Mouse (Mus musculus): ENCODE data around the gene Zfp683.

Zfp683 gene

GRCm38 (mm10) chr4:134051912-134052311 is 1.7 kb upstream of the Zfp683 start:
- DNase-seq (ENCODE audit: low spot score in 2 of 2): no peak

DNA sequence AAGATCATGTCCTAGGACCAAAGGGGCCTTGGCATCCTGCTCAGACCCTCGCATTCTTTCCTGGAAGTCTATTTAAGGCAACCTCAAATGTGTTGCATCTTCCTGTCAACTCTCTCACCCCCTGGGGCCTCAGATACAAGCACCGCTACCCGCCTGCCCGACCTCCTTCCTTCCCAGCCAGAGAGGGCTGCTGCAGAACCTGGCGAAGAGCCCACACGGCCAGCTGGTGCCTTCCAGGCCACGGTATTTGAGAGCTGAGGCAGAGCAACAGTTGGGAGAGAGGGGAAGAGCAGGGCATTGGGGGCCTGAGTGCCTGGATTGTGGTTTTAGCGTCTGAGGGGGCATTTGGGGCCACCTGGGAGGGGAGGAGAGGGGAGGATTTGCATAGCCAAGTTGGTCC is 1.1 kb upstream of the Zfp683 start:
- no peak for DNase-seq (ENCODE audit: low spot score in 2 of 2)

GRCm38 (mm10) chr4:134058166-134058715 is 4.6 kb downstream of the Zfp683 start:
- no peak for DNase-seq (ENCODE audit: low spot score in 2 of 2)

GRCm38 (mm10) chr4:134058908-134059307 is 5.3 kb downstream of the Zfp683 start:
- DNase-seq (ENCODE audit: low spot score in 2 of 2): no peak

DNA sequence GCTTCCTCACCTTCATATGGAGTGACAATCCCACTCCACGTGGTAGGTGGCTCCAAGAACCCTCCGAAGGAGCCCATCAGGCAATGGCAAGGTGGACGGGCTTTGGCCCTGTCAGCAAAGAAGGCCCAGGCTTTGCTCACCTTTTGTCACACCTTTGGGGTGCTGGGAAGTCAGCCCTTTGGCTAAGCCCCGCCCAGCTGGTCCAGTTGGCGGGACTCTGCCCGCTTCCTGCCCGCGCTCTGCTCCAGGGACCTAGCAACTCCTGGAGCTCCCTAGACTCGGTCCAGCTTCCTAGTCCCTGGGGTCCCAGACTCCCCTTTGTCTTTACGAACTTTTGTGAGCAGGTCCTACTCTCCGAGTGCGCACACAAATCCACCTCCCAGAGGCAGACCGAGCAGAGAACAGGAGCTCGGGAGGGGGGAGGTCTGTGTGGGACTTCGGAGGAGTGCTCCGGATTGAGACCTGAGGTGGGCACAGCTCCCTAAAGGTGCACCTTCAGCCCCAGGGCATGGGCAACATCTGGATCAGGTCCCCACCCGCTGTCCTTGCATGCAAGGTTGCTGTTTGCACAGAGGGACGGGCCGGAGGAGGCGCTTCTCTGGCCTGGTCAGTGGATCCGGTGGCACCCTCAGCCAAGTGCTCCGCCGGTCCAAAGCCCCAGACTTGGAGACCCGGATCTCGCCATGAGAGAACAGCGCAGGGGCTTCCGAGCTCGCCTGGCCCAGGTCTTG is 6.7 kb downstream of the Zfp683 start, which contains the start of gene Crybg2:
Gene Crybg2 (plus strand): TSS at position 681 of the 731 bp plus-strand sequence.
- no peak for DNase-seq (ENCODE audit: low spot score in 2 of 2)

DNA sequence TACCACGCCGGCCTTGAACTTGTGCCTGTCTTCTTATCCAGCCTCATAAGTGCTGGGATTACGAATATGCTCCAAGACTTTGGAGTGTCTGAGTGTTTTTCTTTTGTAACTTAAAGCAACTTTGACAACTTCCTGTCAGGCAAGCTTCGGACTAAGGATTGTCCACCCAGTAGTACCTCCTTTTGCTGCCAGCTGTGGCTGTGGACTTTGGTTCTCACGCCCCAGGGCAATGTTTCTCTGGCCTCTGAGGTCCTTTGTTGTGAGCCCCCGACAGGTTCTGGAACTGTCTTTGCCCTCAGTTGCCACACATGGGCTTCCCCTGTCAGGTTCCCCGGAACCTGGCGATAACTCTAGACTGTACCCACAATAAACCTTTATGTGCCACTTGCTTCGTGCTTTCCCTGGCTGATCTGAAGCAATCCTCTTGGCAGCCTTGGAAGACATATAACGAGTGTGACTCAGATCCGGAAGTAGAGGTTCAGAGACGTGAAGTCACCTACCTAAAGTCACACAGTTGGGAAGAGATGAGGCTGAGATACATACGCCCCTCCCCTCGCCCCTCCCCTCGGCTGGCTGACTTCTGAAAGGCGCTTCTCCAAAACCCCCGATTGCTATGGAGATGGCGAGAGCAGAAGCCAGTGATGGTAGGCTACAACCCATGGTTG is 7.7 kb downstream of the Zfp683 start:
- DNase-seq (ENCODE audit: low spot score in 2 of 2): no peak

GRCm38 (mm10) chr4:134061944-134062446 is 8.4 kb downstream of the Zfp683 start:
- no peak for DNase-seq (ENCODE audit: low spot score in 2 of 2)

GRCm38 (mm10) chr4:134062561-134062960 is 8.9 kb downstream of the Zfp683 start:
- DNase-seq (ENCODE audit: low spot score in 2 of 2): no peak

DNA sequence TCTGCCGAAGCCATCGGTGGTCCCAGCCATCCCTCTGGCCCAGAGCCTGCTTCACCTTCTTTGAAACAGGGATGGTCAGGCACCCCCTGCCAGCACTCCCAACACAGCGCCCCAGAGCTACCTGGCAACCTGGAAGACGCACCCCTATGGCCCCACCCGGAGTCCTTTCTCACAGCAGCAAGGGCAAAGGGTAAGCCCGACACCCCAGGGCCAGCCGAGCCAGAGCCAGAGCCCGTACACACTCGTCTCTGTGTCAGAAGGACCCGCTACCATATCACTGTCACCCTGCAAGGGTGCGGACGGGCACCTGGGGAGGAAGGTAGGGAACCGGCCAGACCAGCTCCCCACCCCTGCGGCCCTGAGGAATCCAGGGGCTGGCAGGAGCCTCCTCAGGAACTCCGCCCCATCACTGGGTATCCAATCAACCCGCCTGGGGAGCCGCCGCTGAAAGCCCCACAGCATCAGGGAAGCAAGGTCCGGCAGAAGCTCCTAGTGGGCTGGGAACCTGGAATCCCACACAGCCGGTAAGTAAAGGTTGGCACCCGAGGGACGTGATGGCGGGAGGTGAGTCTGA is 11.9 kb downstream of the Zfp683 start:
- peak in 1 of 2 experiments; percentile 41 for DNase-seq (ENCODE audit: low spot score in 2 of 2)

DNA sequence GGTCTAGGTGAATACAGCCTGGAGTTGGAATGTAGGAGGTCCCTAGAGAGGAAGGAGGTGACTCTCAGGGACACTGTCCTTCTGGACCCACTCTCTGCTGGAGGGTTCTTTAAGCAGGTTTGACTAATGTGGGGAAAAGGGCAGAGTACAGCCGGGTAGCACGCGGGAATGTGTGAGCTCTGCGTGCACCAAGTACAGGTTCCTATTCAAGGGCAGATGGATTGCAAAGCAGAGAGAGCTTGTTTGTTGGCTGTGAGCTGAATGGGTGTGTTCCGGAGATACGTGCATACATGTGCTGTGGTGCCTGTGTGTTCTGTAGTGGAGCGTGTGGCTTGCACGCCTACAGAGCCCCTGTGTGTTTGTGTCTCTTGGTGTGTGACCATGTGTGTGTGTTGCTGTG is 13.7 kb downstream of the Zfp683 start:
- DNase-seq (ENCODE audit: low spot score in 2 of 2): no peak

GRCm38 (mm10) chr4:134067833-134068544 is 14.4 kb downstream of the Zfp683 start:
- DNase-seq (ENCODE audit: low spot score in 2 of 2): no peak

DNA sequence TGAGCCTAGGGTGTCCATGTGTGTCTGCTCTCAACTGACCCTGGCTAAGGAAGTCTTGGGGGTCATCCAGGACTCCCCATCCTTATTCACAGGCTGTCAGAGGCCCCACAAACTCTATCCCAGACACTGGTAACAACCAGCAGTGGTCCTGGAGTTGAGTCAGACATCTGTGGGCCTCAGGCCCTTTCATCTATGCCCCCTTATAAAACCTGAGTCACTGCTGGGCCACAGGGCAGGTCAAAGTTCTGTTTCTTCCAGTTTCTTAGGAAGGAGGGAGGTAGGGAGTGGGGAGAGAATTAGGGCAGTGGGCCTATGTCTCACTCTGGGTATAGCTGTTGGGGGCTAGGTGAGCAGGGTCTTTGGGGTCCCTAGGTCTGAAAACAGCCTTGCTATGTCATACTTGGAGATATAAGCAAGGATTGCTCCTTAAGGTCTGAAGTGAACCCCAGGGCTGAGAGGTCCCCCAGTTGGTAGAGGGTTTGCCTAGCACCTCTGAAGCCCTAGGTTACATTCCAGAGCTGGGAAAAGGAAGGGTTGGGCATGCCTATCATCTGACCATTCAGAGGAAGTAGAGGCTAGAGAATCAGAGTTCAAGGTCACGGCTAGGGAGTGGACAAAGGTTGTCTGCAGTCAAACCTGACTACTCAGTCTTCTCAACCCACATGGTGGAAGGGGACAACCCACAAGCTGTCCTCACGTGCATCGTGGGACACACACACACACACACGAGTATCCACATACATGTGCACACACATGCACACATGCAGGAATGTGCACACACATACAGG is 15.3 kb downstream of the Zfp683 start:
- DNase-seq (ENCODE audit: low spot score in 2 of 2): no peak

DNA sequence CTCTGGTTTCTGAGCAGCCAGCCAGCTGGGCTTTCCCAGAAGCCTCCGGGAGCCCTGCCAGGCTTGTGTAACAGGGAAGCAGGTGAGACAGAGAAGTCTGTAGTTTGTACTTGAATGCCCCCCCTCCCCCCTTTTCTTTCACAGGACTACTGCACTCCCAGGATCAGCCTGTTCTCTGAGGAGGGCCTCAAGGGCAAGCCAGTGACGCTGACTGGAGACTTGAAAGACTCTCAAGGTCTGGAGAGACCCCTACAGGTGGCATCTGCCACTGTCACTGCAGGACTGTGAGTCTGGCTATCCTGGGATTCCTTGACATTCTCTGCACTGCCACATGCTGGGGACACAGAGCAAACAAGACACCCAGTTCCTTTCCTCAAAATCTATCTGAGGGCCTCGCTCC is 25.1 kb downstream of the Zfp683 start:
- DNase-seq (ENCODE audit: low spot score in 2 of 2): peak in 1 of 2 experiments; percentile 44

DNA sequence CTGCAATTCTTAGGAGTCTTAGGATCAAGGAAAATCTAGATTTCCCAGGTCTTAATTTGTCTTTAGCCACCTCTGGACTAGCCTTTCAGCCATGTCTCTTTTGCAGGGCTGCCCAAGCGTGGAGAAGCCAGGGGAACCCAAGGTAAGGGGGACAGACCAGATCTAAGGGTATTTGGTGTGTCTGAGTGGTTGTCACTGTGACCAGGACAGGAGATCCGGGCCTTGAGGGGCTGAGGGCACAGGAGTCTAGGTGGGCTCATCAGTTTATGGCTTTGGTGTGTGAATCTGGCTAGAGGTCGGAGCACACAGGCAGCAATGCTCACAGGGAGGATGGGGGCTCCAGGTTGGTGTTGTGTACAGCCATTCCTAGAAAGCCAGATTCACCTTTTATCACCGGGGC is 27.0 kb downstream of the Zfp683 start:
- DNase-seq (ENCODE audit: low spot score in 2 of 2): no peak

DNA sequence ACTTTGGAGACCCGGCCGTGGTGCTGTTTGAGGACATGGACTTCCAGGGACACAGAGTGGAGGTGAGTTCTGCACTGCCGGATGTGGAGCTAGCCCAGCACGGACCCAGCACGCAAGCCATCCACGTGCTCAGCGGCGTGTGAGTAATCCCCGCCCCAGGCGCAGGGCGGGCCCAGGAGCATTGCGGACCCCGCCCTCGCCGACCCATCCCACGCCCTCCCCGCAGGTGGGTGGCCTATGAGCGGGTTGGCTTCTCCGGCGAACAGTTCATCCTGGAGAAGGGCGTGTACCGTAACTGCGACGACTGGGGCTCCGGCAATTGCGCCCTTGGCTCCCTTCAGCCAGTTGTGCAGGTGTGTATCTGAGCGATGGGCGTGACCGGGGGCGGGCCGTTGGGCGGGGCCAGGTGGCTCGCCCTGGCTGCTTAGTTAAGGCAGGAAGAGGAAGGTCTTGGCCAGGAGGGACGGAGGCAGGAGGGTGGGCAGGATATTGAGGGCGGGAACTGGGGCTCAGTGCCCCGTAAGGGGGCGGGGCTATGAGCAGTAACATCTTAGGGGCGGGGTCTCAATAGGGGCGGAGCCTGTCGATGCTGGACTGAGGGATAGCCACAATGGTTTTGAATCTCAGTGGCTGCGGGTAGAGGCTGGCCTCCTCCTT is 28.2 kb downstream of the Zfp683 start:
- peak; percentile 69 to 70 for DNase-seq (ENCODE audit: low spot score in 2 of 2)

GRCm38 (mm10) chr4:134082460-134082859 is 28.8 kb downstream of the Zfp683 start:
- peak in 1 of 2 experiments; percentile 57 for DNase-seq (ENCODE audit: low spot score in 2 of 2)

DNA sequence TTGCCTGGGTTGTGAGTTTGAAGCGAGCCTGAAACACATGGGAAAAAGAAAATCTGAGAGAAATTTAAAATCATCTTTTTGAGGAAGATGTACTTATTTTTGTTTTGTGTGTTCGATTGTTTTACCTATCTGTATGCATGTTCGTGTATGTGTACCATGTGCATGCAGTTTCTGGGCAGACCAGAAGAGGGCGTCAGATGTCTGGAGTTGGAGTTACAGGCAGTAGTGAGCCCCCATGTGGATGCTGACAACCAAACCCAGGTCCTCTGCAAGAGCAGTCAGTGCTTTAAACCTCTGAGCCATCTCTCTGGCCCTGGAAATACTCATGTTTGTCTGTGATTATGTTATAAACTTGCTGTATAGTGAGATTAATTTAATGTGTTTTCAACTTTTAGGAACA is 31.4 kb downstream of the Zfp683 start:
- no peak for DNase-seq (ENCODE audit: low spot score in 2 of 2)

- no peak for DNase-seq (ENCODE audit: low spot score in 2 of 2)
These were observed 33.8 kb downstream of the Zfp683 start for GRCm38 (mm10) chr4:134087412-134087811.

DNA sequence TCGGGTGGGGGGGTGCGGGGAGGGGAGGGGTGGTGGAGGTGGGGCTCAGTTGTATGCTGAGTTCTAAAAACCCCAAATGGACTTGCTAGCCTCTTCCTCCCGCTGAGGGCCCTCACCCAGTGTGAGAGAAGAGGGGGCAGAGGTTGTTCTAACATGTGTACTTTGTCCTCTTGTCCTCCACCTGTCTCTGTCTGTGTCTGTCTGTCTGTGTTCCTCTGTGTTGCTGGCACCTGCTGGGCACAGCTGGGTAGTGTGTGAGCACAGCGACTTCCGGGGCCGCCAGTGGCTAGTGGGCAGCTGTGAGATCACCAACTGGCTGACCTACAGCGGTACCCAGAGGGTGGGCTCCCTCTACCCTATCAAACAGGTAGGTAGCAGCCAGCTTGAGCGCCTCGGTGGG is 35.4 kb downstream of the Zfp683 start:
- no peak for DNase-seq (ENCODE audit: low spot score in 2 of 2)

DNA sequence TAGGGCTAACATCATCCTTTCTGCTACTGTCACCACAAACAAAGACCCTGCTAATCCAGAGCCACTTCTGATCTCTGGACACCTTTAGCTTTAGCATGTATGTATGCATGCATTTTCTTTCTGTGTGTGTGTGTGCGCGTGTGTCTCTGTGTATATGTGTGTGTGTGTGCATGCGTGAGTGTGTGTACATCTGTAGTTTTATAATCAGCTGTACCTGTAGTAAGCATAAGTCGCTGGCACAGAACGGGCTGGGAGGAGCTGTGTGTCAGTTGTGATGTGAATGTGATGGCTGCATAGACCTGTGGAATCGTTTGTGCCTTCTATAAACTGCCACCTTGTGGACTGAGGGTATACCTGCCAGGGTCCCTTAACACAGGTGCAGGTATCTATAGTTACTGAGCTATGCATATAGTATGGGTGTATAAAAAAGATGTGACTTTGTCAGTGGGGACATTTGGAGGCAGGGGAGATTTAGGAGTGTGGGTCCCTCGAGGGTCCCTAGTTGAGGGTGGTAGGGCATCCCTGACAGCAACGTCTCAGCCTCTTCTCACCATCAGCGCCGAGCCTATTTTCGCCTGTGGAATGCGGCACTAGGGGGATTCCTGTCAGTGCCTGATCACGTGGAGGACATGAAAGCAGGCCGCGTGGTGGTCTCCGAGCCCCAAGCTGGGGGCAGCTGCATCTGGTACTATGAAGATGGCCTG is 37.0 kb downstream of the Zfp683 start:
- no peak for DNase-seq (ENCODE audit: low spot score in 2 of 2)

All from urinary bladder, postnatal 4 days (tissue).